Mouse (Mus musculus): ENCODE measurements around the gene Tnip3.

Gene Tnip3

GRCm38 (mm10) chr6:65642431-65642830, 117.3 kb downstream of the Tnip3 start:
- ATAC-seq (ENCODE audit: insufficient number of reproducible peaks, low FRiP score, low TSS enrichment), result no peak

GRCm38 (mm10) chr6:65644110-65644509, 119.0 kb downstream of the Tnip3 start:
- no peak for ATAC-seq (ENCODE audit: insufficient number of reproducible peaks, low FRiP score, low TSS enrichment)

DNA sequence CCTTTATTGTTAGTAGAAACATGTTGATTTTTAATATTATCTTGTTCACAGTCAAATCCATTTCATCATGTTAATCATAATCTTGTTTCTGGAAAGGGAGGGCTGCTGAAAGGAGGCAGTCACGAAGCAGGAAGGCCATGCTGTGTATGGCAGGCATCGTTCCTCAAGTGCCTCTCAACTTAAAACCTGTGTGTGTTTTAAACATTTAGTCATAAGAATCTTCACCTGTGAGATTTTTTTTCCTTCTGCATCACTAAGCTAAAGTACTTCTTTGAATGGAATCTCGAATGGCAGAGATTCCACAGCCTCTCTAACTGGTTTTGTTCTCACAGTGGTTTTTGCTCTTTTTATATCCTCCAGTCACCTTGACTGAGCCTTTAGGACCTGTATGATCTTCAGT, 121.3 kb downstream of the Tnip3 start:
- no peak for ATAC-seq (ENCODE audit: insufficient number of reproducible peaks, low FRiP score, low TSS enrichment)

DNA sequence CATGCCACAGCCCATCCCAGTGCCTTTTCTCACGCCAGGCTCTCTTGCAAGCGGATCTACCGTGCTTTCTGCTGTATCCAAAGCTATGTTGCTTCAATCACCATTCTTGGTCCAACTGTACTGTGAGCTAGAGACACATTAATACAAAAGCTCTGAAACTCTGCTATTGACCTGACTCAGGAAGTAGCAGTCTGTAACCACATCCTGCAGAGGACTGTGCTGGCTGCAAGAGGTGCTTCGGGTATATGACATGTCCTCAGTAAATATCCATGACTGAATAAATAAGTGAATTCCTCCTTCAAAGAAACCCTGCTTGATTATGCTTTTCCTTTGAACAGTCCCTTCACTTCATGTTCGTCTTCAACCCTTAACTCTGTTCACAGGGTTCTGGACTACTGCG, 122.6 kb downstream of the Tnip3 start:
- ATAC-seq (ENCODE audit: insufficient number of reproducible peaks, low FRiP score, low TSS enrichment), result no peak

GRCm38 (mm10) chr6:65651376-65651775, 126.3 kb downstream of the Tnip3 start:
- ATAC-seq (ENCODE audit: insufficient number of reproducible peaks, low FRiP score, low TSS enrichment), result no peak

DNA sequence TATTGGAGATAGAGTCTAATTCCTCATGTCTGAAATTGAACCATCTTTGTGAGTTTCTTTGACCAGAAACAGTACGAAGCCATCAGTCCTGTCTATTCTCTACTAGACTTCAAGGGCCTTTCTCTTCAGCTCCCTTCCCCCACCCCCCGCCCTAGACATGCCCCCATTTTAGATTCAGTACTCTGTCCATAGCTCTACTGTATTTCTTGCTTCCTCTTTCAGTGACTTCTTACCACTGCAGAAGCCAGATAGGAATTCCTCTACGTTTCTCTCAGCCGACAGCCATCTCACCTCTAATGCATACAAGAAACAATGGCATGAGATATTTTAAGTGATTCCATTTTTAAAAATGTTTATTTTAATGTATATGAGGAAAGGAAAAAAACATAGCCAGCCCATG, 136.2 kb downstream of the Tnip3 start:
- no peak for ATAC-seq (ENCODE audit: insufficient number of reproducible peaks, low FRiP score, low TSS enrichment)

DNA sequence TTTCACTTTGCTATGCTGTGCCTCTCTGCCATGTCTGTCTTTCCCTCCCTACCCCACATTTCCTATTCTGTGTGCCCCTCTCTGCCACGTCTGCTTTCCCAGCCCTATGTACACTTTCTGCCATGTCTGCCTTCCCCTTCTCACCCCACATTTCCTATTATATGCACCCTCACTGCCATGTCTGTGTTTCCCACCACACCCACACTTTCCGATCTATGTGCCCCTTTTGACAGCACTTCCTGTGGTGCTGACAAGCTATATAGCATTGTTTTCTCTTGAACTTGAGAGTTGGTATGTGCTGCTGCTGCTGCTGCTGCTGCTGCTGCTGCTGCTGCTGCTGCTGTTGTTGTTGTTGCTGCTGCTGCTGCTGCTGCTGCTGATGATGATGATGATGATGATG, 136.9 kb downstream of the Tnip3 start:
- ATAC-seq (ENCODE audit: insufficient number of reproducible peaks, low FRiP score, low TSS enrichment), result no peak

- ATAC-seq (ENCODE audit: insufficient number of reproducible peaks, low FRiP score, low TSS enrichment), result no peak
Observed at GRCm38 (mm10) chr6:65663990-65664389, 138.9 kb downstream of the Tnip3 start.

DNA sequence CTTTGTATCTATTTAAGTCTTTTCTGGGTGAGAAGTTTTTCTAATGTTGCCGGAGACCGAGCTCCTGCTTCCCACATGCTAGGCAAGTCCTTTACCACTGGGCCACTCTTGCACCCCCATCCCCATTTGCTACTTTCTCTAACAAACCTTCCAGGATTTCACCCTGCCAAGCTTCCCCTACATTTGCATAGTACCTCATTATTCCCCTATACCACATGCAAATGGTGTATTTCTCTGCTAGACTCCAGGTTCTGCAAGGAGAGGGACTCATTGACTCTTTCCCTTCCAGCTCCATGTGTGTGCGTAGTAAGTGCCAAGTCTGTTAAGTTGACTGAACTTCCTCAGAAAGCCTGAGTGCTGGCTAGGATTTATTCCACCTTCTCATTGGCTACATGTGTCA, 141.2 kb downstream of the Tnip3 start:
- no peak for ATAC-seq (ENCODE audit: insufficient number of reproducible peaks, low FRiP score, low TSS enrichment)

GRCm38 (mm10) chr6:65669971-65670370, 144.9 kb downstream of the Tnip3 start:
- ATAC-seq (ENCODE audit: insufficient number of reproducible peaks, low FRiP score, low TSS enrichment), result no peak

DNA sequence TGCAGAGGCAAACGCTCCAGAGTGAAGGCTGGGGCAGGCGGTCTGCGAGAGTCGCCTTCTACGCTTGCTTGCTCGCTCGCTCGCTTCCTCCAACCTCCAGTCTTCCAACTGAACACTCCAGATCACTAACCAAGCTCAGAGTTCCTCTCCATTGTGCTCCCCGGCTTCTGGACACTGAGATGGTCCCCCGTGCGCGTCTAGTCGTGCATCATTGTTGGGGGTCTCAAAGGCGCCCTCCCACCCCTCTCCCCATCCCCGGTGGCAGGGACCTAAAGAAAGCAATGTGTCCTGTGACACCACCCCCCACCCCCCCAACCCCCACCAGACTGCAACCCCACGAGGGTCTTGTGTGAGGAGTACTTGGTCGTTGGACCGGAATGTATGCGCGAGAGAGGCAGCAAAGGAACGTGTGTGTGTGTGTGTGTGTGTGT, 145.9 kb downstream of the Tnip3 start:
- no peak for ATAC-seq (ENCODE audit: insufficient number of reproducible peaks, low FRiP score, low TSS enrichment)

DNA sequence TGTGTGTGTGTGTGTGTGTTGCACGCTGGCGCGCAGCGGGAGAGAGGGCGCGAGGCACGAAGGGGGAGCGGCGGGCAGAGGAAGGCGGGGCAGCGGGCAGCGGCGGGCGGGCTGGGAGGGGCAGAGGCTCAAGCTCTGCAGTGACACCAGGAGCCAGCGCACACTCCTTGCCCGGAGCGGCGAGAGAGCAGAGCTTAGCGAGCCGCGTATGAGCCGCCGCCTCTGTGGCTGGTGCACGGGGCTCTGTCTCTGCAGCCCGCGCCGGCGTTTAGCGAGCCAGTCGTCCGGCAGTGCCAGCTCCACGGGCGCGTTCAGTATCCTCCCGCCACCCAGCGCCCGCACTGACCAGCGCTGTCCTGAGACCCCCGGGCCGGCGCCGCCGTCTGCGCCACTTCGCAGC, 146.3 kb downstream of the Tnip3 start, which contains the start of gene Ndnf:
Ndnf (plus strand) TSS at position 140 of the 400 bp plus-strand sequence.
- peak; percentile 85 for ATAC-seq (ENCODE audit: insufficient number of reproducible peaks, low FRiP score, low TSS enrichment)

GRCm38 (mm10) chr6:65672131-65673031, 147.3 kb downstream of the Tnip3 start:
- ATAC-seq (ENCODE audit: insufficient number of reproducible peaks, low FRiP score, low TSS enrichment), result peak; percentile 32; the same call in 1 of the 2 replicates

Data from cerebellum, adult (tissue).